Mouse (Mus musculus) layer of hippocampus, adult 9-11 months (tissue): ENCODE results near the gene Mlec.
A peak's percentile ranks its signal among the peaks of the same experiment; 100 is the strongest.

Source experiments
- DNase-seq: peaks from one replicate; pipeline ENCODE4 v3.0.0; 2022

Gene Mlec

GRCm38 (mm10) chr5:115158040-115158983, at the start of gene Mlec:
Gene Mlec, minus strand, starts transcription at chr5:115158179.
- DNase-seq: peak; percentile 99

GRCm38 (mm10) chr5:115207244-115207643, 49.3 kb upstream of the Mlec start:
- DNase-seq: no peak

- DNase-seq: no peak
Observed at GRCm38 (mm10) chr5:115204562-115205311, 46.8 kb upstream of the Mlec start.

- DNase-seq: no peak
Observed at GRCm38 (mm10) chr5:115203735-115204561, 46.0 kb upstream of the Mlec start.

- DNase-seq: no peak
Observed at GRCm38 (mm10) chr5:115194626-115195221, 36.7 kb upstream of the Mlec start.

GRCm38 (mm10) chr5:115193669-115194625, 36.0 kb upstream of the Mlec start, which contains the start of gene Cabp1:
Gene Cabp1, minus strand, starts transcription at chr5:115194381.
- no peak for DNase-seq

GRCm38 (mm10) chr5:115193226-115193625, 35.2 kb upstream of the Mlec start:
- DNase-seq: no peak

- DNase-seq: no peak
Observed at GRCm38 (mm10) chr5:115192828-115193195, 34.8 kb upstream of the Mlec start.

GRCm38 (mm10) chr5:115191880-115192827, 34.2 kb upstream of the Mlec start:
- DNase-seq: no peak

GRCm38 (mm10) chr5:115190081-115190480, 32.1 kb upstream of the Mlec start:
- no peak for DNase-seq

GRCm38 (mm10) chr5:115188824-115189223, 30.8 kb upstream of the Mlec start:
- DNase-seq: no peak

GRCm38 (mm10) chr5:115187188-115188131, 29.5 kb upstream of the Mlec start:
- peak; percentile 86 for DNase-seq

- DNase-seq: peak; percentile 46
Observed at GRCm38 (mm10) chr5:115186371-115187073, 28.5 kb upstream of the Mlec start.

- no peak for DNase-seq
Observed at GRCm38 (mm10) chr5:115184726-115185125, 26.7 kb upstream of the Mlec start.

GRCm38 (mm10) chr5:115183482-115183881, 25.5 kb upstream of the Mlec start:
- DNase-seq: no peak

GRCm38 (mm10) chr5:115182925-115183324, 24.9 kb upstream of the Mlec start:
- DNase-seq: no peak

GRCm38 (mm10) chr5:115181248-115181940, 23.4 kb upstream of the Mlec start:
- no peak for DNase-seq

- DNase-seq: no peak
Observed at GRCm38 (mm10) chr5:115179596-115179995, 21.6 kb upstream of the Mlec start.
